Mouse (Mus musculus) erythroblast, embryonic 14.5 days (primary cell): ENCODE measurements around the gene Lrrc4.
A peak's percentile ranks its signal among the peaks of the same experiment; 100 is the strongest.

ENCODE experiments used
- GATA1 ChIP-seq: IDR thresholded peaks from 2 replicates; pipeline ENCODE4 v1.6.1; 2012; ENCODE audit warnings: low read length, inconsistent platforms, mixed read lengths
- TAL1 ChIP-seq: IDR thresholded peaks from 3 replicates; pipeline ENCODE4 v1.6.1; 2012; ENCODE audit warnings: low read length, inconsistent platforms, mixed read lengths

DNA sequence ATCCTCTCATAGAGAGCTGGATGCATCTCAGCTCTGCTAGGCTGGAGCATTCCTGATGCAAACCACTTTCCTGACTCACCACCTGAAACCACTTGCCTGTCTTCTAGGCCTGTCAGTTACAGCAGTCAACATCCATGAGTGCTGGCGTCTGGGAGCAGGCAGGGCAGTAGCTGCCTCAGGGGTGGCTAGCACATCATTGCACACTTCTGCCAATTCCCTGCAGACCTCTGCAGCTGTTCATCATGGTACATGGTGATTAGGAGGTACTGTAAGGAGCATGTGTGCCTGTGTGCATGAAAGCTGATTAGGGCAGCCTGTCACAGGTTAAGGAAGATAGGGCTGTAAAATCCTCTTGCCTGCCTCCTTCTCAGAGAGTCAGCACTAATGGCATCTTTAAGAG lies 203.1 kb downstream of the Lrrc4 start:
- TF ChIP-seq TAL1 (peak; percentile 84), GATA1 (peak; percentile 36; the same call in 1 of the 2 replicates)
